Mouse (Mus musculus) ES-Bruce4 (cell line): ENCODE results near the gene Apobec2.

Experiments used
- CTCF ChIP-seq: IDR thresholded peaks from one replicate; pipeline ENCODE4 v1.8.1; 2011; ENCODE audit warnings: low read depth, low read length
- POLR2A ChIP-seq: IDR thresholded peaks from one replicate; pipeline ENCODE4 v1.8.1; 2011; ENCODE audit warnings: low read length; ENCODE audit not compliant: insufficient read depth

- TF ChIP-seq CTCF (no peak), POLR2A (no peak)
These were observed 1.7 kb upstream of the Apobec2 start for GRCm38 (mm10) chr17:48434479-48434878.
